Mouse (Mus musculus) urinary bladder, postnatal 4 days (tissue): Measurements from ENCODE around the gene Jmjd7.

Experiments used
- DNase-seq, 2 experiments: peaks; one replicate each; pipeline ENCODE4 v3.0.0; 2021 to 2022; ENCODE audit warnings: low spot score in 2 of 2

The Jmjd7 gene

DNA sequence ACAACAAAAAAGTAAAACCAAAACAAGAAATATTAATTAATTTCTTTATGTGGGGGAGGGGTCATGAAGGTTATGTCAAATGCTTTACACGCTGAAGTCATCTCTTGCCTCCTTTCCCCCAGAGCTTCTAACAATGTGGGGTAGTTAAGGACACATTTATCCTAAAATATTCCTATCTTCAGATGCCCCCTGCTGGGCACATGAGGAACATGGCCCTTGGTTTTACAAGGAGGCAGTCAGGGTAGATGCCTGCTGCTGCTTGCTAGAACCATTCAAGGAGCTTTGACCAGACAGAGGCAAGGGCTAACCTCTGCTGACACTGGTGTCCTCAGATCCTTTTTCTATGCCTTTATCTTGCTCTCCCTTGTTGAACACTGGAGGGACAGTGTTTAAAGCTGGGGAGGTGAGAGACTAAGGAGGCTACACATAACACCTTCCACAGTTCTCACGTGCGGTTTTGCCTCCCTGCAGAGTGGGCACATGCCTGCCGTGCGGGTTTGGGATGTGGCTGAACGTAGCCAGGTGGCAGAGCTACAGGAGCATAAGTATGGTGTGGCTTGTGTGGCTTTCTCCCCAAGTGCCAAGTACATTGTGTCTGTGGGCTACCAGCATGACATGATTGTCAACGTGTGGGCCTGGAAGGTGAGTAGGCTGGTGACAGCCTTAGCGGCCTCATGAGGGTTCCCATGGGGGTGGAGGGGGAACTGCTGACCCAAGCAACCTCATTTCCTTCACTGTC, 15.7 kb upstream of the Jmjd7 start:
- DNase-seq = no peak

DNA sequence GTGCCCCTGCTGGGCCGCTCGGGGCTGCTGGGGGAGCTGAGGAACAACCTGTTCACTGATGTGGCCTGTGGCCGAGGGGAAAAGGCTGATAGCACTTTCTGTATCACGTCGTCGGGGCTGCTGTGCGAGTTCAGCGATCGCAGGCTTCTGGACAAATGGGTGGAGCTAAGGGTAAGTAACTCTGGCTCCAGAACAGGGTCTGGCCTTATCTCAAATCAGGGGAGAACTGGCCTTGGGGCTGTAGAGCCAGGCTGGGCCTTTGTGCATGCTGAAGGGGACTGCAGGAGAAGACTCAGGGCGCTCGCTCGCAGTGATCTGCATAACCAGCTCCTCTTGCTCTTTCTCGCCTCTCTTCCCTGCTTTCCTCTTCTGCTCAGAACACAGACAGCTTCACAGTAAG, 14.4 kb upstream of the Jmjd7 start:
- no peak for DNase-seq

DNA sequence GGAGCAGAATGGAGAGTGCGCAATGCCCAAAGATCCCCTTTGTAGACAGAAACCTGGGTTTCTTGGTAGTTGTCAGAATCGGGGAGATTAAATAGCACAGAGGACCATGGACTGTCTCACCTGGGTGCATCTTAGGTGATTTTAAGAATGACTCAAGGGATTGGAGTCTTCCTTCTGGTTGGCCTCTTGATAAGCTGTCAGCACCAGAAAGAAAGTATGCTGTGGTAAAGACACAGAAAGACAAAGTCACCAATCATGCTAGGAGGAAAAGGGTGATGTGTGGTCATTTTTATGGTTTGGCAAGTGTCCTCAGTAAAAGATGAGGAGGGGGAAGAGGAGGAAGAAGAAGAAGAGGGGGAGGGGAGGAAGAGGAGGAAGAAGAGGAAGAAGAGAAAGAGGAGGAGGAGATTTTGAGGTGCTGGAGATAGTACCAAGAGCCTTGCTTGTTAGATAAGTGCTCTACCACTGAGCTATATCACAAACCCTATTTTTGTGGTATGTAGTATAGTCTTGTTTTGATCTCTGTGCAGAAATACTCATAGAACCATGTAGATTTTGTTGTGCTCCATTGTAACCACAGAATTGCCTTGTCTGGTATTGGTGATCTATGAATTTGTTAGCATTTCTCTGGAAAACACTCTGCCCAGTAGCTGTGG, 13.3 kb upstream of the Jmjd7 start:
- no peak for DNase-seq

DNA sequence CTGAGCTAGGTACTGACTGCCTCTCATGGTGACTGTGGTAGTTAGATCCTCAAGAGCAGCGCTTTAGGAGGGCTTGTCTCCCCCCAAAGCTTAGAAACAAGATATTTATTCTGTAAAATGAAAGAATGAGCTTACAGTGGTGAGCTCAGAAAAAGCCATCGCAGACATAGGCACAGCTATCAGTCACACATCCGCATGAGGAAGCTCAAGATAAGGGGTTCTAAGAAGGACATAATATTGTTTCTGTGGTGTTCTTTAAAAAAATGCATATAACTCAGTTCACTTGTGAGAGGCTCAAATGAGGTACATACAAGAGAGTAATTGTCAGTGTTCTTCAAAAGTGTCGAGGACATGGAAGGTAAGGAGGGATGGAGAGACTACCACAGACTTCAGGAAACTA, 11.4 kb upstream of the Jmjd7 start:
- DNase-seq = no peak

DNA sequence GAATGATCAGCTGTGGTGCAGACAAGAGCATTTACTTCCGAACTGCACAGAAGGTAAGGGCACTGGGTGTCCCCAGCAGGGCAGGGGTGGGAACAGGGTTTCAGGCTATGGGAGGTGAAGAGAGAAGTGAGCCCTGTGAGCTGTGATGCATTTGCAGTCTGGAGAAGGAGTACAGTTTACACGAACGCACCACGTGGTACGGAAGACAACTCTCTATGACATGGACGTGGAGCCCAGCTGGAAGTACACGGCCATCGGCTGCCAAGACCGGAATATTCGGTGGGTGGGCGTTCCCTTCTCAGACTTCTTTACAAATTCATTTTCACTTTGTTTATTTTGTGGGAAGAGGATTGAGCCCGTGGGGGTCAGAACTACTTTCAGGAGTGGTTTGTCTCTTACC, 9.7 kb upstream of the Jmjd7 start:
- DNase-seq = no peak

DNA sequence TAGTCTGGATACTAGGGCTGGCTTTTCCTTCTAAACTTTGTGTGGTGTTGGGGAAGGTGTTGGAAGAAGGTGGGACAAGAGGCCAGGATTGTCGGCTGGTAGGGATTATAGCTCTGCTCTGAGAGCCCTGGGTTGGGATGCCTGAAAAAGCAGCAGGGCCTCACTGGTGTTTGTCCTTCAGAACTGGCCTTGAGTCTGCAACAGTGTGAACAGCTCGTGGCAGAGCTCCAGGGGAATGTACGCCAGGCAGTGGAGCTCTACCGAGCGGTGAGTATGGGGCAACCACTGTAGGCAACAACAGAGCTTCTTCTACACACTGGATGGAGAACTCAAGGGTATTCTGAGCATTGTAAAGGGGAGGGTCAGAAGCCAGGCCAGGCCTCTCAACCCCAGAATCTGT, 2.9 kb upstream of the Jmjd7 start:
- DNase-seq = no peak

DNA sequence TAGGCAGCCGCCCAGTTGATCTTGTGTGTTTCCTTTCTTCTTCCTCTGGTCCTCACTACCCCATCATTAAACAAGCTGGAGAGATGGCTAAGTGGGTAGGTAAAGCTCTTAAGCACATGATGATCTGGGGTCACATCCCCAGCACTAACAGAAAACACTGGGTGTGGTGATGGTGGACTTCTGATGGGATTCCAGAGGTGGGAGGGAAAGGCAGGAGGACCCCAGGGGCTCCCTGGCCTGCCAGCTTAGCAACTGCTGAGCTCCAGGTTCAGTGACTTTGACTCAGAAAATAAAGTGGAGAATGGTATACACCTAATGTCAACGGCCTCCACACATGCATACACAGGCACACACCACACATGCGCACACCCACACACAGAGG, 658 bp downstream of the Jmjd7 start:
- no peak for DNase-seq

DNA sequence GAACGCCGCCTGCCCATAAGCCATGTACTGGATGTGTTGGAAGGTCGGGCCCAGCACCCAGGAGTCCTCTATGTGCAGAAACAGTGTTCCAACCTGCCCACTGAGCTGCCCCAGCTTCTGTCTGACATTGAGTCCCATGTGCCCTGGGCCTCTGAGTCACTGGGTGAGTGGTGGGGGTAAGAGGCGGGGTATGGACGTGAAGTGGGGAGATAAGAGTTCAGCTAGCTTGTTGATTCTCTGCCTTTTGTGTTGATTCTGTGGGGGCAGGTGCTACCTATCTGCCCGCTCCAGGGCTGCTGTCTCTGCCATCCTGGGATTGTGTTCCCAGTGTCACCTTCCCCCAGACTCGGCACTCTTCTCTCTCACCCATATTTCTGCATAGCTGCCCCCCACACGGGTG, 3.1 kb downstream of the Jmjd7 start:
- no peak for DNase-seq

DNA sequence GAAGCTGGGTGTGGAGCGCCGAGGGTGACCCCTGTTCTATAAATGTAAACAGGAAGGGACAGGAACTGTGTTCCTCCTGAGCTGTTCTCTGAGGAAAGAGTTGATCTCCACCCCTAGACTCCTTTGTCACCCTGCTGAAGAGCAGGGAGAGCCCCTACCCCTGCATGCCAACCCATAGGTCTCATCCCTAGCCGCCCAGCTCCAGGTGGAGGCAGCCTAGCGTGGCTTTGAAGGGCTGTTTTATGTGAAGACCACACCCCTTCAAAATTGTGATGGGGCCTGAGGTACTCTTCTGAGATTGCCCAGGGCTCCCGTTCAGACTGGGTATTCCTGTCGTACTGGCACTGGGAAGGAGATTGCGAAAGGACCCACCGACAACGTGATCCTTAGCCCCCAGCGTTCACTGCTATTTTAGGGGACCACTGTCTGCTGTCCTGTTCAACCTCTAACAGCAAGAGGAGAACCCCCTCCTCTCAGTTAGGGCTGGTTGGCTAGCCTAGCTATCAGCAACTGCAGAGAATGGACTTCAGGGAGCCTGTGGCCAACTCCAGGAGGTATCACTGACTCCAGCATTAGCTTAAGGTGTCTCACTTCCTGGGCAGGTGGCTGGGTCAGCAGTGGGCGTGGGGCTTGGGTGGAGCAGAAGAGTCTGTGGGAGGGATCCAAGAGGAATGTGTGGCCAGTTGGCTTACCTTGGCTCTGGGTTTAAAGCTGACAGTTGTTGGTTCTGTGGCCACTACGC, 5.6 kb downstream of the Jmjd7 start, which contains the start of gene Pla2g4b:
Gene Pla2g4b, plus strand, starts transcription at position 692 of the 742 bp plus-strand sequence.
- DNase-seq = no peak

DNA sequence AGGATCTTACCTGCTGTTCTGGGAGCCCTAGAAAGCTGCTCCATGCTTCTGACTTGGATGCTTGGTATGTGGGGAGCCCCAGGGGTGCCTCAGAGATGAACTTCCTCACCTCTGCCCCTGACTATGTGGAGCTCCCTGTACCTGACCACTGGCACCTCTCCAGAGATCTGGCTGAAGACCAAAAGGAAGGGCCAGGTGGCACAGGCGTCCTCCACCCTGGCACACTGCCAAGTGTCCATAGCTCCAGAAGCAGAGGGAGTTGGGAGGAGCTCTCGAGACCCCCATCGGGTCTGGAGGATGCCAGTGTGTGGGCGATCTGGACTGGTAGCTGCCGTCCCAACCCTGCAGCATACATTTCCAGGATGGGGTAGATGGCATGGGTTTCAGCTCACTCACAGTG, 6.4 kb downstream of the Jmjd7 start:
- no peak for DNase-seq

DNA sequence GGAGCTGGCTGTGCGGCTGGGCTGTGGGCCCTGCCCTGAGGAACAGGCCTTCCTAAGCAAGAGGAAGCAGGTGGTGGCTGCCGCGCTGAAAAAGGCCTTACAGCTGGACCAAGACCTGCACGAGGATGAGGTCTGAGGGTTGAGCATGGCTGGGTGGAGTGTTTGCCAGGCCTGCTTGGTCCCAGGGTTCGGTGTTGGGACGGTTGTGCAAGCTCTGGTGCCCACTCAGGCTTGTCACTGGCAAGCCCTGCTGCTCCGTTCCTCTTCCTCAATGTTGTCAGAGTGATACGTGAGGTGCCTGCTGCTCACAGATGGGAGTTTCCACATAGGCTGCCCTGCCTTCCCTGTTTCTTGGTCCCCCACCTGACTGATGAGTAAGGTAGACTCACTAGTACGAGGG, 10.5 kb downstream of the Jmjd7 start:
- DNase-seq = no peak

DNA sequence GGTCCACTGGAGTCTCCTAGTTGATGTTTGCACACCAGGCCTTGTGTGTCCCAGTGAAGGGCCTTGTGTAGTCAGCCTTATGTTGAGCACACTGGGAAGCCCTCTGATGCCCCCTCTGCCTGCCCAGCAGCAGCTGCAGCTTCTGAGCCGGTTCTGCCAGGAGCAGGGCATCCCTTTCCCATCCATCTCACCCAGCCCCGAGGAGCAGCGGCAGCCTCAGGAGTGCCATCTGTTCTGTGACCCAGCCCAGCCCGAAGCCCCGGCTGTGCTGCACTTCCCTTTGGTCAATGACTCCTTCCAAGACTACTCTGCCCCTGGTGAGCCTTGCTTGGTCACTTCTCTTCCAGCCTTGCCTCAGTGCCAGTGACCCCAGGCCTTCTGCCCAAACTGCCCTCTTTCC, 13.7 kb downstream of the Jmjd7 start:
- no peak for DNase-seq

DNA sequence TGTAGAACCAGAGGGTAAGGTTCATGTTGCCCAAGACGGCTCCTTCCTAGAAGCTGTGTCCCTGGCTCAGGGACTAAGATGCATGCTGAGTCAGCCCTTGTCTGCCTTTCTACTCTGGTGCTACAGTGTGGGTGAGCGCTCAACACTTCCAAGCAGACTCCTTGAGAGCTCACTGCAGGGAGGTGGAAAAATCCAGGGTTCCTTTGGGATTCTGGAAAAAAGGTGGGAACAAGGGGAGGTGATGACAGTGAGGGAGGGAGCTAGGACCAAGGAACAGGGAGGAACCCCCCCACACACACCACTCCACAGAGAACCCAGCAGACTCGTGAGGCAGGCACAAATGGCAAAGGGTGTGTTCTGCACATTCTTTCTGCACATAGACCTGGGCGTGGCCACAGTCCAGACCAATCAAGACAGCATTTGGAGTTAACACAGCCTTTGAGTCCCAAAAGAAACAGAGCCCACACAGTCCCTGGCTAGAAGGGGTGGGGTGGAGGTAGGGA, 16.9 kb downstream of the Jmjd7 start:
- no peak for DNase-seq

DNA sequence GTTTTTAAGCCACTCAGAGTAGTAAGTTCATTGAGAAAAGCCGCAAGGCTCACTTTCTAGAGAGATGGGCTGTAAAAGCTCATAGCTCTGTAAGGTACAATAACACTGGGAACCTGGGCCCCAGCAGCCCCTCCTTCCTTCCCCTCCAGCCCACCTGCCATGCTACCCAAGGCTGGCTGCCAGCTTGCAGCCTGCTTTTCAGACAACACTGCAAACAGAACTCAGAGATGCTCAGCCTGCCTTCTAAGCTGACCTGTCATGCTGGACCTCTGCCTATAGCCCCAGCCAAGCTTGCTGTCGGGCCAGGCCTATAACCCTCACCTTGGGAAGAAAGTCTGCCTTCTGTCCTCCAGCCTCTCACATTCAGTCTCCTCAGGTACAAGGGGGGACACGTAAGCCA, 17.4 kb downstream of the Jmjd7 start:
- DNase-seq = no peak

DNA sequence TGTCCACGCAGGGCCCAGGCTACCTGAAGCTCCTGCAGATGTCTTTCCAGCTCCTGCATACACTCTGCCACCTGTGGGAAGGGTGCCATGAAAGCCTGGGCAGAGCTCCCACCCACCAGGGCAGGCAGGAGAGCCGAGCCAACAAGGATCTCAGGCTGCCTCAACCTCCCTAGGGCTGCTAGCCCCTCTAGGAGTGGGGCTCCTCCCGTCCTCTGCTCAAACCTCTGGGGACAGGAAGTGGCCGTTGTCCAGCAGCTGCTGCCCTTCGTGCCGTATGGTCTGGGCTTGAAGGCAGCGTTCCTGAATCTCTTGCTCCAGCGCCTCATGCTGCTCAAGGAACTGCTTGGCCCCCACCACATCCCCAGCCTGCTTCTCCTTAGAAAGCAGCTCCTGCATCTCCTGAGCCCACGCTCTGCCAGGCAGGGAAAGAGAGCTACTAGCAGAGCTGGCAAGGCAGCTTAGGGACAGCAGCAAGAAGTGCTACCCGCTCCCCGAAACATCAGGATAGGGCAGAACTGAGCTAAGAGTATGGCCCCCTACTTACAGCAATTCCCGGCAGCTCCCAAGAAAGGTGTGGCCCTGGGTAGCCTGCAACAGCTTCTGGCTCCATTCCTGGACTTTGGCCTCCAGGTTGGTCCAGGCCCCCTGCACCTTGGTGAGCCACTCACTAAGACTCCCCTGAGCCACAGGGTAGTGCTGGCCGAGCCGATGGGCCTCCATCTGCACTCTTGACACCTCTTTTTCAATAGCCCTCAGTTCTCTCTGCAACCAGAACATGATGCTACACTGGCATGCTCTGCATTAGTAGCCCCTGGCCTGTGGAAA, 19.4 kb downstream of the Jmjd7 start:
- no peak for DNase-seq

DNA sequence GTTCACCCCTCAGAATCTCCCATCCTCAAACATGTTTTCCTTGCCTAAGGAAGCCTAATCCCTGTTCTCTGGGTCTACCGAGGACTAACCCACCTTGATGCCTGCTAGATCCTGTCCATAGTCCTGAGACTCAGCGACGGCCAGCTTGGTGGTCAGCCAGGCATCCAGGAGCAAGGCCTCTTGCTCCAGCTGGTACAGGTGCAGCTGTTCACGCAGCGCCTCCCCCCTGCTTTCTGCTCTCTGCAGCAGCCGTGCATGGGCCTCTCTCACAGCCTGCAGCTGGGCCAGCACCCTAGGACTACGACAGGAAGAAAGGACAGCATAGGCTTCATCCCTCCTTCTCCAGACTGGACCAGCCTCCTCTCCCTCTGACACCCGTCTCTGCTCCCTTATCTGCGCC, 20.9 kb downstream of the Jmjd7 start:
- DNase-seq = no peak

DNA sequence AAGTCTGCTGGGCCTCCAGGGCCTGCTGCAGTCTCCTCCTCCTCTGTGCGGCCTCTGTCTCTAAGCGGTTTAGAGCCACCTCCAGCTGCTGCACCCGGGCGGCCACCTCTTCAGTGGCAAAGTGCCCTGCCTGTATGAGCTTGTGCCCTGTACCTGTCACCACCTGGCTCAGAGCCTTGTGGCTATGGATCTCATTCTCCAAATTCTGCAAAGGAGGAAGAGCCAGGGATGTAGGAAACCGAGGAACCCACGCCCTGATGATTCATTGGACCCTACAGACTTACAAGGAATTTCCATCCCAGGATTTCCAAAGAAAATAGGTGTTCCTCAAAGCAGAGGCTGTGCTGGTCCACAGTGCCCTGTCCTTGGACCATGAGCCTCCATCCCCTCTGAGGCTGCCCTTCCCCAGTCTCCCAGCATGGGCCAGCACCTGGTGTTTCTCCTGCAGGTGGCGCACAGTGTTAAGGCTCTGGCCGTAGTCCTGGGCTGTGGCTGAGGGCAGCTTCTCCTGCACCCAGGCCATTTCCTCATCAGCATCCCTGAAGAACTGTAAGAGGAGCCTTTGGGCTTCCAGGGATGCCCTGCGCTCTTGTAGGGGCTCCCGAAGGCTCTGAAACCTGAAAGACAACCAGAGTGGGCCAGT, 22.5 kb downstream of the Jmjd7 start:
- DNase-seq = no peak

DNA sequence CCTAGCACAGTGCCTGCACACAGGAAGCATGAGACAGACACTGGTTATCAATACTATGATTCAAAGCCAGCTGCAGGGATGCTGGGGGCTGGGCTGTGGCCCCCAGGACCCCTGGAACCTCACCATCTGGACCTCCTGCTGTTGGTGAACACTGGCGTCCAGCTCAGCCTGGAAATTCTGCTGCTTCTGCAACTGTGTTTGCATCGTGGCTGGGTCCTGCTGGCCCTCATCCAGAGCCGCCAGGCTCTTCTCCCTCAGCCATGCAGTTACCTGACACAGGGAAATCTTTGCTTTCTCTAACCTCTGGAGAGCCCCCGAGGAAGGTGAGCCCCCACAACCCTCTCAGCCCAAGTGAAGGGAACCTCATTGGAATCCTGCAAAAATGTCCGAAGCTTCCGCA, 24.1 kb downstream of the Jmjd7 start:
- DNase-seq = no peak

DNA sequence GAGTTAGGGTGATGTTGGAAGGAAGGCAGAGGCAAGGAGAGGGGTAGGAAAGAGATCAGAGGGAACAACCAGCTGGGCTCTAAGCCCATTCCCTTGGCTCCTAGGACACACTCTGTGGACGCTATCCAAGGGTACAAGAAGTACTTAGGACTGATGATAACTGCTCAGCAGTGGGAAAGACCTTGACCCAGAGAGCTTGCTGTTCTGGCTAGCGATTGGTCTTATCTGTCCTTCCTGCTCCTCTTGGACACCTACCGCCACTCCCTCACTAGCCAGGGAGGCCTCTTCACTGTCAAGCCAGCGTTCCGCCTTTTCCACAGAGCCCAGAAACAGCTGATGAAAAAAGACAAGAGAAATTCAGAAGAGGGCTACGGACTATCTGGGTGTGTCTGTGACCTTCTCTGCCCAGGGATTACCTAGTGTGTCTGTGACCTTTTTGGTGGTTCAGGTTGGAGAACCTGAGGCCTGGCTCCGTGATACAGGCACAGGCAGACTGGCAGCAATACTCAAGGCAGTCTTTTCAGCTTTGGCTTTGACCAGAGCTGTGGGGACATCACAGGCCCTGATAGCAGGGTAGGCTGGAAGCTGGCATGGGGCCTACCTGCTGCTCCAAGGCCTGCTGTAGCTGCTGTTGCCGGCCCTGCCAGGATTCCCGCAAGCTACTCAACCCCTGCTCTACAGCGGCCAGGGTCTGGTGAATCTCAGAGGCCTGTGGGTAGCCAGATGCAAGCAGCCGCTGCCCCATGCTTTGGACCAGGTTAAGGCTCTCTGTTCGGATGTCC, 27.7 kb downstream of the Jmjd7 start:
- no peak for DNase-seq

DNA sequence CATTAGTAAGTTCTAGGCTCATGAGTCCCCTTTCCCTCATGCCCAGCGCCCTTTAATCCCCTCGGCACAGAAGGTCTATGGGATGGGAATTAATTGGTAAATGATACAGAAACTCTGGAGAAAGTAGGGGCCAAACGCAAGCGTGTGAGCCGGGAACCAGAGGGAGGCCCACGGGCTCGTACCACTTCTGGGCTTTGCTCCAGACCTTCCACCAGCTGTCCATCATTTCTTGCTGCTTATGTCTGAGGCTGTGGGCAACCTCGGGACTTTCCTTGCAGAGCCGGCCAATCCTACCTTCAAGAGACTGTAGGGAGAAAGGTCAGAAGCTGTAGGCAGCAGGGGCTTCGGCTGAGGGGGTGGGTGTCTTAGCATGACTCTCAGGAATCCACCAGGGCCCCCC, 28.6 kb downstream of the Jmjd7 start:
- no peak for DNase-seq

DNA sequence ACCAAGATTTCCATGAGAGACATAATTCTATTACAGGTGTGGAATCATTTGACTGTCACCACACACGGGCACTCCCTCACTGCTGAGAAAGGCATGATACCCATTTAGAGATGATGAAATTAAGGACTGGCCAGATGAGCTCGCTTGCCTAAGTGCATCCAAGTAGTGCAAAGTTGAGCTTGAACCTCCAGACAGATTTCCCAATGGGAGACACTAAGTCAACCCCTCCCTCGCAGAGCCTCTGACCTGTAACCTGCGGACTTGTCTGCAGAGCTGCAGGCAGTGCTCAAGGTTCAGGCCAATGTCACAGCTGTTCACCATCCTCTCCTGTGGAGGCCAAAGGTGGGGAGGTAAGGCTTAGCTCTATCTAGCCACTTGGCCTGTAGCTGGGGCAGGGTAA, 31.5 kb downstream of the Jmjd7 start:
- no peak for DNase-seq
